Mouse (Mus musculus) colon, adult 2 months (tissue): ENCODE results near the gene Tgtp2. TPM values are rescaled to one million over a fixed set of nuclear protein-coding genes. Genes with fewer than 3 reads are reported as not detected.

Experiments
- polyA plus RNA-seq: library from polyadenylated mRNA; depleted of rRNA; stranded (reverse); fragments of >200 nt; gene quantifications from 2 replicates; pipeline ENCODE4 v1.2.3, GENCODE M21; 2012; rRNA removed

Tgtp2 gene
- polyA plus RNA-seq: 0.34 and 1.0 TPM in 2 replicates

GRCm38 (mm10) chr11:49063713-49064469 lies at the start of gene Tgtp2:
Gene Tgtp2, minus strand, starts transcription at chr11:49064206.

GRCm38 (mm10) chr11:49076001-49076757 lies 12.2 kb upstream of the Tgtp2 start, which contains the start of gene Ifi47:
Gene Ifi47, plus strand, starts transcription at chr11:49076587.

GRCm38 (mm10) chr11:49051093-49051891 lies 12.7 kb downstream of the Tgtp2 start, which contains the start of gene 9930111J21Rik2:
Gene 9930111J21Rik2, minus strand, starts transcription at chr11:49051242.

Other genes starting within 250 kb of the Tgtp2 start
- 34.3 and 35.4 TPM in 2 replicates for gene Trim41, start 246.9 kb downstream of the Tgtp2 start, polyA plus RNA-seq
- 8.7 and 9.0 TPM in 2 replicates for gene Trim7, start 238.1 kb downstream of the Tgtp2 start, polyA plus RNA-seq
- 6.7 and 15.0 TPM in 2 replicates for gene Gm12184, start 237.6 kb downstream of the Tgtp2 start, polyA plus RNA-seq
- 6.3 and 7.0 TPM in 2 replicates for gene Irgm1, start 192.5 kb downstream of the Tgtp2 start, polyA plus RNA-seq
- gene Gm5431, start 162.0 kb downstream of the Tgtp2 start, polyA plus RNA-seq: 0.41 and 0.52 TPM in 2 replicates
- gene Psme2b, start 118.0 kb downstream of the Tgtp2 start, polyA plus RNA-seq: 3.6 and 3.9 TPM in 2 replicates
- not detected in 2 replicates for gene Olfr56, start 85.3 kb downstream of the Tgtp2 start, polyA plus RNA-seq
- gene 9930111J21Rik1, start 84.8 kb downstream of the Tgtp2 start, polyA plus RNA-seq: 0.79 and 1.2 TPM in 2 replicates
- gene Gm12185, start 72.0 kb downstream of the Tgtp2 start, polyA plus RNA-seq: 0.03 and 0.07 TPM in 2 replicates
- 0.15 and 0.20 TPM in 2 replicates for gene Tgtp1, start 70.0 kb downstream of the Tgtp2 start, polyA plus RNA-seq
- gene 9930111J21Rik2, start 13.0 kb downstream of the Tgtp2 start, polyA plus RNA-seq: 0.57 and 0.64 TPM in 2 replicates
- gene Ifi47, start 12.4 kb upstream of the Tgtp2 start, polyA plus RNA-seq: 2.0 and 2.4 TPM in 2 replicates
- gene Olfr1396, start 50.7 kb upstream of the Tgtp2 start, polyA plus RNA-seq: 0.15 TPM in 1 of 2 replicates, not detected in the other
- gene Olfr1395, start 78.1 kb upstream of the Tgtp2 start, polyA plus RNA-seq: not detected in 2 replicates
- not detected in 2 replicates for gene Olfr1394, start 90.2 kb upstream of the Tgtp2 start, polyA plus RNA-seq
- 0.95 and 2.9 TPM in 2 replicates for gene Btnl9, start 123.0 kb upstream of the Tgtp2 start, polyA plus RNA-seq
- 1.7 and 2.2 TPM in 2 replicates for gene Zfp62, start 139.1 kb upstream of the Tgtp2 start, polyA plus RNA-seq
- 159 and 190 TPM in 2 replicates for gene Mgat1, start 180.0 kb upstream of the Tgtp2 start, polyA plus RNA-seq
- gene Olfr1393, start 214.1 kb upstream of the Tgtp2 start, polyA plus RNA-seq: 0.05 and 0.08 TPM in 2 replicates
- gene Olfr1392, start 221.1 kb upstream of the Tgtp2 start, polyA plus RNA-seq: 0.22 TPM in 1 of 2 replicates, not detected in the other
- gene Olfr10, start 240.5 kb upstream of the Tgtp2 start, polyA plus RNA-seq: not detected in 2 replicates